Mouse (Mus musculus) limb, embryonic 10.5 days (tissue): ENCODE data around the gene Gucy2c. TPM values are rescaled to one million over a fixed set of nuclear protein-coding genes. Genes with fewer than 3 reads are reported as not detected.
A peak's percentile ranks its signal among the peaks of the same experiment; 100 is the strongest.

Source experiments
- DNase-seq: peaks from one replicate; pipeline ENCODE4 v3.0.0-alpha.2; 2017; ENCODE audit warnings: low spot score
- H3K27ac ChIP-seq: fragments of 300-500 bp; sonication (generic); 2 replicates; pipeline ENCODE4 v1.5.1; 2016; ENCODE audit warnings: mild to moderate bottlenecking
- H3K27me3 ChIP-seq: fragments of 300-500 bp; sonication (generic); 2 replicates; pipeline ENCODE4 v1.6.1; 2016; ENCODE audit warnings: low read depth, mild to moderate bottlenecking; ENCODE audit not compliant: poor library complexity, severe bottlenecking
- H3K36me3 ChIP-seq: fragments of 300-500 bp; sonication (generic); 2 replicates; pipeline ENCODE4 v1.6.1; 2016; ENCODE audit warnings: mild to moderate bottlenecking, moderate library complexity
- H3K4me1 ChIP-seq: fragments of 300-500 bp; sonication (generic); 2 replicates; pipeline ENCODE4 v1.6.1; 2016
- H3K4me3 ChIP-seq: fragments of 300-500 bp; sonication (generic); 2 replicates; pipeline ENCODE4 v1.5.1; 2016; ENCODE audit warnings: mild to moderate bottlenecking, moderate library complexity
- H3K9me3 ChIP-seq: fragments of 300-500 bp; sonication (generic); replicated peaks from 2 replicates; pipeline ENCODE4 v1.6.1; 2016; ENCODE audit warnings: mild to moderate bottlenecking
- WGBS: fragments of 180-500 bp; shearing (Covaris S2); methylation state at CpG from one replicate; pipeline ENCODE4 v1.1.7; 2016; 5-methylcytosine and 5-hydroxymethylcytosine counted together
- polyA plus RNA-seq: library from polyadenylated mRNA; unstranded; fragments of >200 nt; fragmentation: Nextera tagmentation; extraction: Ambion mirVana; gene quantifications from 2 replicates; pipeline ENCODE4 v1.2.1, GENCODE M21; 2016

Gene Gucy2c
- polyA plus RNA-seq, 1 experiment from 2014 or later: 0.16 TPM

DNA sequence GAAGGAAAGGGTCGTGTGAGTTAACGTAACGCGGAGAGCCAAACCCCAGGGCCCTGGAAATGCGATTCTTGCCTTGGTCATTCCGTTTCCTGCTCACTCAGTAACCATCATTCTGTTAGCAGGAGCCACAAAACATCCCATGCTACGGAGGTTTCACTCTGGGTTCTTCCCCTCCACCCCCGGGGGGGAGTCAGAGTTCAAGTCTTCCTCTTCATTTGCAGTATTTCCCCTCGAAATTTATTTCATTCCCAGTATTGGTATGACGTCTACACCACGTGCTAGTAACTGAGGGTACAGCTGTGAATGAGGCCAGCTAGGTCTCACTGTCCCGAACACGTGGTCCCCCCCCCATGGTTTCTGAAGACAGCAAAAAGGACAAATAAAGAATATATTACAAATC is 28.1 kb upstream of the Gucy2c start:
- Histone ChIP-seq H3K4me1 (peaks cover 33% of the 10 kb centered on the region), H3K27ac (no peak overlapping the region), H3K27me3 (no peaks in the 10 kb centered on the region), H3K9me3 (no peaks in the 10 kb centered on the region), H3K4me3 (peak overlapping the region; percentile 74), H3K36me3 (peaks cover 42% of the 10 kb centered on the region)
- DNase-seq: peak; percentile 28
- WGBS: 79% methylated on average over 13 of the region's 13 CpGs

DNA sequence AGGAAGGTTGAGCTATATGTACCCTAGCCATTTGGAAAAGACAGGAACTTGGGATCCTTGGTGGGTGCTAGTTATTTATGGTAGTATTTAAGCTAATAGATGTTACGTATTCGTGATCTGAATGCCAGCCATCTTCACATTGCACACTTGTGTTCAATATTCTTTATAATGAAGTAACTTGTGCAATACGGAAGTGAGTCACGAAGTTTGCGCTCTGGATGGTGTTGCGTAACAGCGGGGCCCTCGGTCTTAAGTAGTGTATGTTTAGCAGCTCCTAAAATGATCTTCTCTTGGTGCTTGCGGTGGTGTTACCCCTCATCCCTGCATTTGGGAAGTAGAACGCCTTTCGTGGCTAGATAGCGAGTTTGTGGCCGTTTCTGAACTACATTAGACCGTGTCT is 27.5 kb upstream of the Gucy2c start:
- Histone ChIP-seq H3K4me1 (peaks cover 35% of the 10 kb centered on the region), H3K9me3 (no peaks in the 10 kb centered on the region), H3K36me3 (peaks cover 36% of the 10 kb centered on the region), H3K27ac (no peak overlapping the region), H3K27me3 (no peaks in the 10 kb centered on the region), H3K4me3 (peak overlapping the region; percentile 74)
- peak; percentile 30 for DNase-seq
- WGBS: 35% methylated on average over 14 of the region's 14 CpGs

GRCm38 (mm10) chr6:136808631-136809046 is 27.1 kb upstream of the Gucy2c start:
- Histone ChIP-seq H3K27me3 (no peaks in the 10 kb centered on the region), H3K36me3 (peaks cover 31% of the 10 kb centered on the region), H3K4me1 (peaks cover 35% of the 10 kb centered on the region), H3K27ac (peak overlapping the region; percentile 85), H3K9me3 (no peaks in the 10 kb centered on the region), H3K4me3 (peak overlapping the region; percentile 74)
- under 1% methylated on average over 28 of the region's 28 CpGs for WGBS
- peak; percentile 56 for DNase-seq

DNA sequence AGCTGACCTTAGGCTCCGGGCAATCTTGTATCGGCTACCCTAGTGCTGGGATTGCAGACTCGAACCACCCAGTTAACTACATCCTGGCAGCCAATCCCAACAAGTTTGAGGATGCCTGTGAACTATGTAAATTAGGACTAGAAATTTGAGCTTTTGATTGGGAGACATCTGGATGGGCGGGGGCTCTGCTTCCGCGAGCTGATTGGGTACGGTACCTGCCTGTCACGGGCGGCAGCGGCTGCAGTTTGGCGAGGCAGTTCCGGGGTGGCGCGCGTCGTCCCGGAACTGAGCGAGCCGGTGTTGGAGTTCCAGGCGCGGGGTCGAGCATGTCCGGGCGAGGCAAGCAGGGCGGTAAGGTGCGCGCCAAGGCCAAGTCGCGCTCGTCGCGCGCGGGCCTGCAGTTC is 26.5 kb upstream of the Gucy2c start, which contains the start of gene H2afj:
Gene H2afj, plus strand, starts transcription at position 231 of the 404 bp plus-strand sequence.
- Histone ChIP-seq H3K27ac (peak within 1 kb of the TSS; percentile 85), H3K4me3 (peak within 1 kb of the TSS; percentile 74), H3K27me3 (no peaks in the 10 kb centered on the region), H3K9me3 (no peaks in the 10 kb centered on the region), H3K36me3 (peaks cover 25% of the 10 kb centered on the region), H3K4me1 (peaks cover 41% of the 10 kb centered on the region)
- peak; percentile 98 for DNase-seq
- WGBS: under 1% methylated on average over 34 of the region's 34 CpGs

- Histone ChIP-seq H3K36me3 (peaks cover 20% of the 10 kb centered on the region), H3K27ac (peak overlapping the region; percentile 85), H3K4me1 (peaks cover 44% of the 10 kb centered on the region), H3K4me3 (peak overlapping the region; percentile 74), H3K9me3 (no peaks in the 10 kb centered on the region), H3K27me3 (no peaks in the 10 kb centered on the region)
- WGBS: 36% methylated on average over 18 of the region's 18 CpGs
- DNase-seq: peak; percentile 42
Observed at GRCm38 (mm10) chr6:136807395-136808013, 25.9 kb upstream of the Gucy2c start.

DNA sequence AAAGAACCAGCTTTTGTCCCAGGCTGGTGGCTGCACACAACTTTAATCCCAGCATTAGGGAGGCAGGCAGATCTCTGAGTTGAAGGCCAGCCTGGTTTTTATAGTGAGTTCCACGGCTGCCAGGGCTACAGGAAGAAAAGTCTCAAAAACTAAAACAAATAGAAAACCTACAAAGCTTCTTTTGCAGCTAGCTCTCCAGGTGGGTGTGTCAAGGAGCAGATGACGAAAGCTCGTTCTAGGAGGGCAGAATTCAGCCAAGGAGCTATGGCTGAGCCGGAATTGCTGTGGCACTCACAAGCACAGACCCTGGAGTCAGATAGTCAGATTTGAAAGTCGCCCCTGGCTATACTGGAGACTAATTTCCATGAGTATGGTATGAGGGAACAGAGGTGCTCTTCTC is 25.3 kb upstream of the Gucy2c start:
- Histone ChIP-seq H3K9me3 (no peaks in the 10 kb centered on the region), H3K4me3 (no peak overlapping the region), H3K36me3 (peaks cover 13% of the 10 kb centered on the region), H3K27ac (peak overlapping the region; percentile 85; the same call in 1 of the 2 replicates), H3K4me1 (peaks cover 44% of the 10 kb centered on the region), H3K27me3 (no peaks in the 10 kb centered on the region)
- 74% methylated on average over 5 of the region's 5 CpGs for WGBS
- peak; percentile 33 for DNase-seq

DNA sequence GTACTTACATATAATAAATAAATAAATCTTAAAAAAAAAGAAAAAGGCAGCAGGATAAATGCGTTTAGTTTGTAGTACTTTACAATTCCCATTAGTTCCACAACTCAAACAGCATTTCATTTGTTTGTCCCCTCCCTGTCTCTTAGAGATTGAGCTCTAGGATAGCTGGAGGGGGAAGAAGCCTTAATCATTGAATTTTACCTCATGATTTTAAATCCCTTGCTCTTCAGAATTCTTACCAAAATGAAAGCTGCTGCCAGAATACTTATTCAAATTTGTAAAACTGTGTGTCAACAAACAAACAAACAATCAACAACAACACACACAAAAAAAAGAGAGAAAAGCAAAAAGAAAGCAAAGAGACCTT is 23.8 kb upstream of the Gucy2c start:
- Histone ChIP-seq H3K27ac (no peak overlapping the region; the same call in 1 of the 2 replicates), H3K36me3 (peaks cover 5% of the 10 kb centered on the region), H3K9me3 (no peaks in the 10 kb centered on the region), H3K4me3 (no peak overlapping the region), H3K4me1 (peaks cover 44% of the 10 kb centered on the region), H3K27me3 (no peaks in the 10 kb centered on the region)
- no peak for DNase-seq
- 91% methylated on average over 1 of the region's 1 CpGs for WGBS

DNA sequence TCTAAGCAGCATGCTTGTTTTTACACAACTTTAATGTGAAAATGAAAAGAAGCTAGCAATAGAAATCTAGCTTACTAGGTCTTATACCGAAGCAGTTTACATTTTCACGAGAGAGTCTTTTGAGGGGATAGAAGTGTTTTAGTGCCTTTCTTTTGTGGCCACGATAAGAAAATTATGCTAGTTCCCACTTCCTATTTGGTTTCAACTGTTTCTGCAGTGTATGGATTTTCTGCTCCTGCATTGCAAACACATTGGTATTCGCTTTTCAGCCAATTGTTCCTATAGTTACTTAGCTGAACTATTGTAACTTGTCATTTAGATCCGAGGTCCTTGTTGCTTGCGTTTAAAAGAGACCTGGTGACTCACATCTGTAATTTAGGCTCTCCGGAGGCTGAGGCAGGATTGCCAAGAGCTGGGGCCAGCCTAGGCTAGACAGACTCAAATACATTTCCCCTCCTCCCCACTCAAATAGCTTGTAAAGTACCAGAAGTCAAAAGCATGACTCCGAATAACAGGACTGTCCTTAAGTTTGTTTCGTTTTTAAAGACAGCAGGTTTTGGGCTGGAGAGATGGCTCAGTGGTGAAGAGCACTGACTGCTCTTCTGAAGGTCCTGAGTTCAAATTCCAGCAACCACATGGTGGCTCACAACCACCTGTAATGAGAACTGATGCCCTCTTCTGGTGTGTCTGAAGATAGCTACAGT is 23.3 kb upstream of the Gucy2c start:
- Histone ChIP-seq H3K27me3 (no peaks in the 10 kb centered on the region), H3K9me3 (no peaks in the 10 kb centered on the region), H3K4me1 (peaks cover 44% of the 10 kb centered on the region), H3K4me3 (peak overlapping the region; percentile 64), H3K36me3 (no peaks in the 10 kb centered on the region), H3K27ac (peak overlapping the region; percentile 99)
- peak; percentile 36 for DNase-seq
- WGBS: 40% methylated on average over 9 of the region's 9 CpGs

GRCm38 (mm10) chr6:136803739-136804633 is 22.4 kb upstream of the Gucy2c start, which contains the start of gene Hist4h4:
Gene Hist4h4 (minus strand): TSS chr6:136804415.
- peaks cover 35% of the 10 kb centered on the region for H3K4me1 ChIP-seq
- peak within 1 kb of the TSS; percentile 64 for H3K4me3 ChIP-seq
- no peaks in the 10 kb centered on the region for H3K36me3 ChIP-seq
- DNase-seq: peak; percentile 94
- H3K9me3 ChIP-seq: no peaks in the 10 kb centered on the region
- 0% methylated on average over 50 of the region's 50 CpGs for WGBS
- no peaks in the 10 kb centered on the region for H3K27me3 ChIP-seq
- H3K27ac ChIP-seq: peak within 1 kb of the TSS; percentile 99

DNA sequence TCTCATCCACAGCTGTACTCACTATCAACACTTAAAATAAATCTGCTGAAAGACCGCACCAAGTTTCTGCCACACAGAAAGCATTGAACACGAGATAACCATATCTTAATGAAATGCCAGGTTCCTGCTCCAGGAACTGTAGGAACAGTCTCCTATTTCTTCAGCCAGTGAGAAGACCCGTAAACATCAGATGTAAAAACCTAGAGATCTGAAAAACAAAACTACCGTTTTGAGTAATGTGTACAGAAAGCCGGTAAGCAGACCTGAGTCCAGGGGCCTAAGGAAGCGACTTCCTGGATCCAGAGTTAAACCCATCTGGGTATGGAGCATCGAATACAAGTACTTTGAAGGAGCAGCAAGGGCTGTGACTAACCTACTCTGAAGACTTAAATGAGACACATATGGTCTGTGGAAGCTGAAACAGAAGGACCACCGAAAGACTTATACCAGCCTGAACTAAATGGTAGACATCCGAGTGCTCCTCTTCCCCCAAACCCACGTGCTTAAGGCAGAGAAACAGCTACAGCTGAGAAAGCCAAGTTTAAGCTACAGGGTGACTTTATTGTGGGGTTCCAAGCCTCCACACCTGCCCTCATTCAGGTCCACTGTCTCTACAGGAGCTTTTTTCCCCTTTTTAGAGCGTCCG is 21.7 kb upstream of the Gucy2c start:
- Histone ChIP-seq H3K4me1 (peaks cover 28% of the 10 kb centered on the region), H3K27ac (peak overlapping the region; percentile 99), H3K9me3 (no peaks in the 10 kb centered on the region), H3K36me3 (no peaks in the 10 kb centered on the region), H3K27me3 (no peaks in the 10 kb centered on the region), H3K4me3 (peak overlapping the region; percentile 64)
- no peak for DNase-seq
- WGBS: 27% methylated on average over 12 of the region's 12 CpGs

GRCm38 (mm10) chr6:136801274-136801673 is 19.7 kb upstream of the Gucy2c start:
- no peaks in the 10 kb centered on the region for H3K9me3 ChIP-seq
- DNase-seq: no peak
- no peak overlapping the region for H3K4me3 ChIP-seq
- H3K27me3 ChIP-seq: no peaks in the 10 kb centered on the region
- WGBS: 86% methylated on average over 6 of the region's 6 CpGs
- H3K4me1 ChIP-seq: peaks cover 14% of the 10 kb centered on the region
- no peaks in the 10 kb centered on the region for H3K36me3 ChIP-seq
- H3K27ac ChIP-seq: no peak overlapping the region

GRCm38 (mm10) chr6:136800710-136801109 is 19.1 kb upstream of the Gucy2c start:
- H3K4me3 ChIP-seq: no peak overlapping the region
- no peak for DNase-seq
- no peak overlapping the region for H3K27ac ChIP-seq
- H3K9me3 ChIP-seq: no peaks in the 10 kb centered on the region
- no peaks in the 10 kb centered on the region for H3K27me3 ChIP-seq
- 93% methylated on average over 8 of the region's 8 CpGs for WGBS
- no peaks in the 10 kb centered on the region for H3K36me3 ChIP-seq
- peaks cover 18% of the 10 kb centered on the region for H3K4me1 ChIP-seq
